Mouse (Mus musculus): ENCODE measurements at regions not wholly inside any gene's neighbourhood (a gene's known extent, or its start where the extent isn't known, plus 50 kb on each side); places are given as distances from the start of the nearest gene placed in this dataset.

- Histone ChIP-seq H3K4me3 (replicated peaks in 1 of 3; ENCODE audit: low read depth in 2 of 3, low read length in 2 of 3, poor library complexity in 1 of 3) (no peak overlapping the region), H3K9me3 (replicated peaks; ENCODE audit: low read length) (peaks cover 89% of the 10 kb centered on the region), H3K4me1 (ENCODE audit: control insufficient read depth in 1 of 2, insufficient read depth in 2 of 2) (no peaks in the 10 kb centered on the region; a peak in 1 of 4 replicates), H3K36me3 (replicated peaks in 1 of 2; ENCODE audit: control insufficient read depth in 1 of 2, insufficient read depth in 1 of 2, low read length in 1 of 2) (no peaks in the 10 kb centered on the region), H3K79me2 (replicated peaks; ENCODE audit: control insufficient read depth, extremely low read depth, insufficient read depth, poor library complexity, severe bottlenecking) (no peaks in the 10 kb centered on the region), H3K9ac (ENCODE audit: insufficient read depth, low read depth) (no peak overlapping the region), H3K4me2 (ENCODE audit: insufficient read depth, low read depth, poor library complexity, severe bottlenecking) (no peak overlapping the region), H3K27me3 (replicated peaks) (no peaks in the 10 kb centered on the region), H3K27ac (ENCODE audit: insufficient read depth, low read depth) (no peak overlapping the region)
- in situ Hi-C loops (cut with MboI; ENCODE audit: low pct_ligation_motif_present, low pct_unique_long_range_greater_than_20kb, low sequenced_read_pairs), result no loop called here
- no peak for DNase-seq (ENCODE audit: extremely low read depth)
- TF ChIP-seq MYC (IDR thresholded peaks at IDR 0.05; ENCODE audit: low read depth, low read length), result no peak
- no peak for TF ChIP-seq ZMIZ1 (IDR thresholded peaks at IDR 0.05; ENCODE audit: low read depth, low read length)
- no peak for TF ChIP-seq MAFK (IDR thresholded peaks at IDR 0.05; ENCODE audit: insufficient replicate concordance, low read length)
- no peak for TF ChIP-seq USF1 (IDR thresholded peaks at IDR 0.05; ENCODE audit: low read depth, low read length)
- TF ChIP-seq MEF2A (IDR thresholded peaks at IDR 0.05; ENCODE audit: borderline replicate concordance, low read depth, low read length), result no peak
- TF ChIP-seq ZC3H11A (IDR thresholded peaks at IDR 0.05; ENCODE audit: low read depth, low read length), result no peak
- no peak for TF ChIP-seq EP300 (IDR thresholded peaks at IDR 0.05; ENCODE audit: low read length)
- no peak for TF ChIP-seq CHD2 (IDR thresholded peaks at IDR 0.05; ENCODE audit: low read length)
- no peak for TF ChIP-seq TBP (conservative IDR thresholded peaks at IDR 0.05; ENCODE audit: low read depth, low read length)
- no peak for TF ChIP-seq NELFE (IDR thresholded peaks at IDR 0.05; ENCODE audit: low read depth, low read length)
- no peak for TF ChIP-seq HCFC1 (IDR thresholded peaks at IDR 0.05; ENCODE audit: low read depth, low read length)
- TF ChIP-seq CTCF (conservative IDR thresholded peaks at IDR 0.05 in 1 of 2, IDR thresholded peaks at IDR 0.05 in 1 of 2; ENCODE audit: low read depth in 2 of 2, low read length in 2 of 2), result no peak
- no peak for TF ChIP-seq MAX (IDR thresholded peaks at IDR 0.05; ENCODE audit: low read length)
- no peak for TF ChIP-seq GABPA (IDR thresholded peaks at IDR 0.05; ENCODE audit: insufficient replicate concordance, low read depth, low read length)
- no peak for TF ChIP-seq POLR2AphosphoS2 (IDR thresholded peaks at IDR 0.05; ENCODE audit: low read depth, low read length)
- no peak for TF ChIP-seq MAZ (IDR thresholded peaks at IDR 0.05; ENCODE audit: low read depth, low read length)
- TF ChIP-seq NRF1 (IDR thresholded peaks at IDR 0.05; ENCODE audit: low read depth, low read length), result no peak
- no peak for TF ChIP-seq USF2 (conservative IDR thresholded peaks at IDR 0.05; ENCODE audit: low read depth, low read length)
- no peak for TF ChIP-seq IRF4 (IDR thresholded peaks at IDR 0.05; ENCODE audit: low read depth, low read length)
- TF ChIP-seq MXI1 (IDR thresholded peaks at IDR 0.05; ENCODE audit: low read depth, low read length), result no peak
- dilution Hi-C loops (cut with MboI; ENCODE audit: extremely low pct_ligation_motif_present, extremely low pct_unique_long_range_greater_than_20kb, low sequenced_read_pairs), result no loop called here
These were observed 89.8 kb upstream of the Cadm1 start for GRCm38 (mm10) chr9:47440128-47440527.

GRCm38 (mm10) chr9:47441155-47441554 is 88.8 kb upstream of the Cadm1 start:
- DNase-seq (ENCODE audit: extremely low read depth), result no peak
- H3K27ac ChIP-seq (ENCODE audit: insufficient read depth, low read depth), result no peak overlapping the region
- in situ Hi-C loops (cut with MboI; ENCODE audit: low pct_ligation_motif_present, low pct_unique_long_range_greater_than_20kb, low sequenced_read_pairs) (no loop called here), dilution Hi-C loops (cut with MboI; ENCODE audit: extremely low pct_ligation_motif_present, extremely low pct_unique_long_range_greater_than_20kb, low sequenced_read_pairs) (no loop called here)
- H3K27me3 ChIP-seq (replicated peaks), result no peaks in the 10 kb centered on the region
- no peaks in the 10 kb centered on the region for H3K79me2 ChIP-seq (replicated peaks; ENCODE audit: control insufficient read depth, extremely low read depth, insufficient read depth, poor library complexity, severe bottlenecking)
- H3K4me2 ChIP-seq (ENCODE audit: insufficient read depth, low read depth, poor library complexity, severe bottlenecking), result no peak overlapping the region
- no peak overlapping the region for H3K4me3 ChIP-seq (replicated peaks in 1 of 3; ENCODE audit: low read depth in 2 of 3, low read length in 2 of 3, poor library complexity in 1 of 3)
- no peaks in the 10 kb centered on the region for H3K4me1 ChIP-seq (ENCODE audit: control insufficient read depth in 1 of 2, insufficient read depth in 2 of 2)
- TF ChIP-seq CTCF (conservative IDR thresholded peaks at IDR 0.05 in 1 of 2, IDR thresholded peaks at IDR 0.05 in 1 of 2; ENCODE audit: low read depth in 2 of 2, low read length in 2 of 2), result no peak
- no peak for TF ChIP-seq HCFC1 (IDR thresholded peaks at IDR 0.05; ENCODE audit: low read depth, low read length)
- no peak for TF ChIP-seq PAX5 (IDR thresholded peaks at IDR 0.05; ENCODE audit: low read length)
- TF ChIP-seq EP300 (IDR thresholded peaks at IDR 0.05; ENCODE audit: low read length), result no peak
- no peak for TF ChIP-seq MEF2A (IDR thresholded peaks at IDR 0.05; ENCODE audit: borderline replicate concordance, low read depth, low read length)
- TF ChIP-seq NRF1 (IDR thresholded peaks at IDR 0.05; ENCODE audit: low read depth, low read length), result no peak
- no peak for TF ChIP-seq RAD21 (IDR thresholded peaks at IDR 0.05; ENCODE audit: low read depth, low read length)
- no peak for TF ChIP-seq ELF1 (IDR thresholded peaks at IDR 0.05; ENCODE audit: low read depth, low read length)
- no peak for TF ChIP-seq JUND (conservative IDR thresholded peaks at IDR 0.05; ENCODE audit: low read depth, low read length)
- H3K9me3 ChIP-seq (replicated peaks; ENCODE audit: low read length), result peaks cover 87% of the 10 kb centered on the region
- H3K36me3 ChIP-seq (replicated peaks in 1 of 2; ENCODE audit: control insufficient read depth in 1 of 2, insufficient read depth in 1 of 2, low read length in 1 of 2), result no peaks in the 10 kb centered on the region
- no peak overlapping the region for H3K9ac ChIP-seq (ENCODE audit: insufficient read depth, low read depth)
